ENCODE assay signal across 23 mouse cellular contexts in genomic region chr7:98106272-98106671, GRCm38 (mm10). TPM values are rescaled to one million over a fixed set of nuclear protein-coding genes. Genes with fewer than 3 reads are reported as not detected.
DNase-seq lines count a peak whose midpoint lies in the region; ATAC-seq and TF ChIP-seq lines count a peak whose summit lies in the region.
"Had no signal": no experiment of that assay in that cellular context is flagged by ENCODE, and none has a peak within 500 bp of the region (broad histone marks: within the 10 kb centered on the region; RNA-seq: fewer than 3 reads in every experiment).

No protein-coding gene starts in this region.

- TF ChIP-seq CTCF in gastrocnemius, adult 2 months (IDR thresholded peaks at IDR 0.05), result no peak
- TF ChIP-seq CTCF in small intestine, adult 2 months (IDR thresholded peaks at IDR 0.05; ENCODE audit: extremely low read depth, insufficient read length, insufficient replicate concordance, low read depth, low read length), result no peak

- intact Hi-C loops in gastrocnemius, adult 2 months (cut with DNase I), result no loop called here
- intact Hi-C loops in left cerebral cortex, postnatal 36 days (cut with DNase I), result no loop called here

- H3K9ac ChIP-seq in liver, embryonic 15.5 days, result no peak overlapping the region
- H3K9ac ChIP-seq: heart, embryonic 12.5 days; neural tube, embryonic 12.5 days had no signal

- peak overlapping the region; percentile 80 for H3K27ac ChIP-seq in gastrocnemius, adult 2 months
- no peak overlapping the region for H3K27ac ChIP-seq in liver, embryonic 15.5 days (replicated peaks)
- peak overlapping the region; percentile 99 for H3K27ac ChIP-seq in small intestine, adult 2 months (ENCODE audit: insufficient read depth, low read depth, low read length)
- no peak overlapping the region for H3K27ac ChIP-seq in embryonic facial prominence, embryonic 10.5 days (replicated peaks)
- H3K27ac ChIP-seq: hindbrain, embryonic 13.5 days; limb, embryonic 13.5 days; midbrain, embryonic 10.5 days; neural tube, embryonic 12.5 days had no signal

- no peak overlapping the region; the same call in 1 of the 2 replicates for H3K4me3 ChIP-seq in gastrocnemius, adult 2 months
- H3K4me3 ChIP-seq in liver, embryonic 15.5 days (replicated peaks), result no peak overlapping the region
- H3K4me3 ChIP-seq in small intestine, adult 2 months (ENCODE audit: low read depth, low read length), result peak overlapping the region; percentile 60
- no peak overlapping the region for H3K4me3 ChIP-seq in embryonic facial prominence, embryonic 10.5 days
- H3K4me3 ChIP-seq: heart, embryonic 12.5 days; hindbrain, embryonic 13.5 days; limb, embryonic 13.5 days; midbrain, embryonic 10.5 days; neural tube, embryonic 12.5 days had no signal

- no peaks in the 10 kb centered on the region for H3K9me3 ChIP-seq in liver, embryonic 15.5 days (replicated peaks)
- no peaks in the 10 kb centered on the region for H3K9me3 ChIP-seq in embryonic facial prominence, embryonic 10.5 days
- H3K9me3 ChIP-seq: G1E; heart, embryonic 12.5 days; hindbrain, embryonic 13.5 days; limb, embryonic 13.5 days; midbrain, embryonic 10.5 days; neural tube, embryonic 12.5 days had no signal

- H3K4me2 ChIP-seq in liver, embryonic 15.5 days, result peak overlapping the region; percentile 47
- H3K4me2 ChIP-seq: heart, embryonic 12.5 days; hindbrain, embryonic 13.5 days; limb, embryonic 13.5 days; neural tube, embryonic 12.5 days had no signal

- H3K4me1 ChIP-seq in liver, embryonic 15.5 days (replicated peaks), result peaks cover 18% of the 10 kb centered on the region
- peaks cover 52% of the 10 kb centered on the region for H3K4me1 ChIP-seq in small intestine, adult 2 months (ENCODE audit: control insufficient read depth, insufficient read depth, insufficient read length, low read length)
- peaks cover 36% of the 10 kb centered on the region for H3K4me1 ChIP-seq in embryonic facial prominence, embryonic 10.5 days

- DNase-seq in gastrocnemius, adult 2 months, result no peak
- no peak for DNase-seq in gastrocnemius, adult 8-10 months (ENCODE audit: low spot score in 2 of 2)
- DNase-seq in liver, result no peak
- peak; percentile 67 for DNase-seq in kidney, adult 9 months
- no peak for DNase-seq in left cerebral cortex, postnatal 36 days (ENCODE audit: low spot score in 2 of 2)
- no peak for DNase-seq in embryonic facial prominence, embryonic 10.5 days (ENCODE audit: low spot score)
- DNase-seq: cerebellum, postnatal 36 days; heart, postnatal 14 days; lung, adult 2 months; lung, postnatal 36 days; right cerebral cortex, postnatal 4 days; thymus, postnatal 25 days had no signal

- no peaks in the 10 kb centered on the region for H3K36me3 ChIP-seq in liver, embryonic 15.5 days (replicated peaks)
- no peaks in the 10 kb centered on the region for H3K36me3 ChIP-seq in small intestine, adult 2 months (ENCODE audit: control insufficient read depth, insufficient read depth, low read length)
- H3K36me3 ChIP-seq in embryonic facial prominence, embryonic 10.5 days (replicated peaks), result no peaks in the 10 kb centered on the region
- H3K36me3 ChIP-seq: G1E; heart, embryonic 12.5 days; hindbrain, embryonic 13.5 days; limb, embryonic 13.5 days; midbrain, embryonic 10.5 days; neural tube, embryonic 12.5 days had no signal

- WGBS in liver, embryonic 15.5 days (ENCODE audit: insufficient replicate concordance), result 71% methylated on average over 7 of the region's 7 CpGs
- WGBS in small intestine, adult 2 months, result 33% methylated on average over 7 of the region's 7 CpGs
- 83% methylated on average over 7 of the region's 7 CpGs for WGBS in embryonic facial prominence, embryonic 10.5 days

- TF ChIP-seq POLR2A in small intestine, adult 2 months (IDR thresholded peaks at IDR 0.05; ENCODE audit: low read depth, low read length), result no peak

- ATAC-seq in liver, embryonic 15.5 days (ENCODE audit: insufficient read depth), result no peak
- ATAC-seq: inflammation-experienced regulatory T-cells, adult 6 months had no signal

- peaks cover 17% of the 10 kb centered on the region for H3K27me3 ChIP-seq in liver, embryonic 15.5 days
- H3K27me3 ChIP-seq in small intestine, adult 2 months (ENCODE audit: control insufficient read depth, insufficient read depth, low read length), result no peaks in the 10 kb centered on the region
- H3K27me3 ChIP-seq in embryonic facial prominence, embryonic 10.5 days (replicated peaks; ENCODE audit: low read depth, poor library complexity, severe bottlenecking), result peaks cover 23% of the 10 kb centered on the region

RNA-seq across cellular contexts. Expression of gene Myo7a, which starts 13.1 kb away (rescaled TPM):
- total RNA-seq in gastrocnemius, adult 2 months (2021), result 1 to 10 TPM; 1.4 to 3.0 TPM
- total RNA-seq in gastrocnemius, adult 8-10 months (2022), result 1 to 10 TPM; 1.3 to 2.9 (median 2.2) TPM
- 8.8 and 9.8 TPM in 2 replicates for polyA plus RNA-seq in liver, embryonic 15.5 days (2015; fragmentation: Nextera tagmentation; extraction: Ambion mirVana)
- polyA plus RNA-seq in small intestine, adult 2 months (2012; rRNA removed), result 26.9 and 51.7 TPM in 2 replicates
- 10 to 100 TPM; 11.4 to 11.5 TPM for total RNA-seq in left cerebral cortex, postnatal 36 days (2021)
- 20.4 and 21.8 TPM in 2 replicates for polyA plus RNA-seq in embryonic facial prominence, embryonic 10.5 days (2016; fragmentation: Nextera tagmentation; extraction: Ambion mirVana)

RNA-seq across cellular contexts. Expression of gene Omp, which starts 39.0 kb away (rescaled TPM):
- total RNA-seq in gastrocnemius, adult 2 months (2021), result under 1 TPM in 1 of 2 experiments, not detected in 1; 0.17 TPM
- total RNA-seq in gastrocnemius, adult 8-10 months (2022), result not detected
- polyA plus RNA-seq in liver, embryonic 15.5 days (2015; fragmentation: Nextera tagmentation; extraction: Ambion mirVana), result 0.54 and 0.78 TPM in 2 replicates
- polyA plus RNA-seq in small intestine, adult 2 months (2012; rRNA removed), result 0.65 and 1.4 TPM in 2 replicates
- under 1 TPM; 0.57 to 0.79 TPM for total RNA-seq in left cerebral cortex, postnatal 36 days (2021)
- polyA plus RNA-seq in embryonic facial prominence, embryonic 10.5 days (2016; fragmentation: Nextera tagmentation; extraction: Ambion mirVana), result 0.18 TPM in 1 of 2 replicates, not detected in the other
- total RNA-seq: monocyte, adult 5-6 weeks had no signal
- polyA plus RNA-seq: forebrain, embryonic 11.5 days; G1E; inflammation-experienced regulatory T-cells, adult 6 months had no signal

Comparison
In these comparisons a context has a peak if more than half of its experiments do, and no peak if none do; other contexts are left out.
1. H3K27ac ChIP-seq: peak in gastrocnemius, adult 2 months (single experiment) and small intestine, adult 2 months (single experiment); none in liver, embryonic 15.5 days (single experiment) and embryonic facial prominence, embryonic 10.5 days (single experiment).